Mouse (Mus musculus) midbrain, embryonic 16.5 days (tissue): ENCODE results near the gene AU041133. TPM values are rescaled to one million over a fixed set of nuclear protein-coding genes. Genes with fewer than 3 reads are reported as not detected.
A peak's percentile ranks its signal among the peaks of the same experiment; 100 is the strongest.
"Not testable (repeated sequence)": the region's sequence is repeated elsewhere in the genome, so short reads cannot be mapped to it uniquely, and the experiment has no call there.

Experiments
- ATAC-seq: fragments of 200-750 bp; cut with Nextera tagmentation; 2 replicates; pipeline ENCODE4 v1.8.0; 2017; ENCODE audit warnings: moderate TSS enrichment
- H3K27ac ChIP-seq: fragments of 300-500 bp; sonication (generic); 2 replicates; pipeline ENCODE4 v1.5.1; 2014; ENCODE audit warnings: mild to moderate bottlenecking, low read length, mixed read lengths
- H3K27me3 ChIP-seq: fragments of 300-500 bp; sonication (generic); 2 replicates; pipeline ENCODE4 v1.6.1; 2014; ENCODE audit warnings: low read depth, low read length, mixed read lengths; ENCODE audit not compliant: control insufficient read depth, insufficient read depth
- H3K36me3 ChIP-seq: fragments of 300-500 bp; sonication (generic); 2 replicates; pipeline ENCODE4 v1.6.1; 2014; ENCODE audit warnings: mild to moderate bottlenecking, low read length, moderate library complexity, mixed read lengths; ENCODE audit not compliant: control insufficient read depth, insufficient read depth
- H3K4me1 ChIP-seq: fragments of 300-500 bp; sonication (generic); 2 replicates; pipeline ENCODE4 v1.6.1; 2014; ENCODE audit warnings: mild to moderate bottlenecking, low read length, mixed read lengths; ENCODE audit not compliant: control insufficient read depth, insufficient read depth
- H3K4me2 ChIP-seq: fragments of 300-500 bp; sonication (generic); 2 replicates; pipeline ENCODE4 v1.6.1; 2014; ENCODE audit warnings: mild to moderate bottlenecking, low read length, mixed read lengths
- H3K4me3 ChIP-seq: fragments of 300-500 bp; sonication (generic); 2 replicates; pipeline ENCODE4 v1.5.1; 2014; ENCODE audit warnings: low read depth, mild to moderate bottlenecking, low read length, moderate library complexity, mixed read lengths
- H3K9ac ChIP-seq: fragments of 300-500 bp; sonication (generic); 2 replicates; pipeline ENCODE4 v1.6.1; 2014; ENCODE audit warnings: low read depth, low read length, mixed read lengths
- H3K9me3 ChIP-seq: fragments of 300-500 bp; sonication (generic); replicated peaks from 2 replicates; pipeline ENCODE4 v1.6.1; 2014; ENCODE audit warnings: mild to moderate bottlenecking, low read length, mixed read lengths; ENCODE audit not compliant: control insufficient read depth, poor library complexity, severe bottlenecking
- WGBS: fragments of 180-500 bp; shearing (Covaris S2); extraction: QIAGEN DNeasy Blood & Tissue Kit; methylation state at CpG from one replicate; pipeline ENCODE4 v1.1.7; 2014; 5-methylcytosine and 5-hydroxymethylcytosine counted together
- polyA plus RNA-seq: library from polyadenylated mRNA; unstranded; fragments of >200 nt; fragmentation: Nextera tagmentation; extraction: Ambion mirVana; gene quantifications from 2 replicates; pipeline ENCODE4 v1.2.1, GENCODE M21; 2015

Gene AU041133
- 9.8 and 11.0 TPM in 2 replicates for polyA plus RNA-seq

DNA sequence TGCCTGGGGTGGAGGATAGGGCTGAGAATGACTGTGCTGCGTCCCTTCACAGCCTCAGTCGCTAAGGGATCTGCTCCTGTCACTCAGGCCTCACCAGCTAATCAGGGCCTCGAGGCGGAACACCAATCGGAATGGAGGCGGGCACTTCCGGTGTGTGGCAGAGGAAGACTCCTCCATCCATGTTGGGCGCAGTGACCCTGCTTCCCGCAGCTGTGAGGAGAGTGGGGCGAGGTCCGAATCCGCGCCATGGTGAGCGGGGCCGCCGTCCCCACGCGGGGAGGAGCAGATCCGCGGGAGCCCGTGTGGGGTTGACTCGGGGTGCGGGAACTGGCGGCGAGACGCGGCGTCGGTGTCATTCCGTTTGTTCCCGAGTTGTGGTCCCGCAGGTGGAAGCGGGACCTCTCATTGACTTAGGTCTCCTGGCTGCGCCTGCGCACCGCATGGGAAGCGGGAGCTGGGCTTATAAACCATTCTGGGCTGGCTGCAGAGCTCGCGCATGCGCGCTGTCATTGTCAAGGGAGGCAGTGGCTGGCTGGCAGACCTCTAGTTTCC, at the start of gene AU041133:
TSS of gene AU041133 (plus strand) at position 164 of the 552 bp plus-strand sequence.
- 1% methylated on average over 41 of the region's 41 CpGs for WGBS
- H3K4me1 ChIP-seq = peaks cover 7% of the 10 kb centered on the region; the same call in 1 of the 2 replicates
- ATAC-seq = peak; percentile 100
- peak within 1 kb of the TSS; percentile 87 for H3K27ac ChIP-seq
- no peaks in the 10 kb centered on the region for H3K27me3 ChIP-seq
- peak within 1 kb of the TSS; percentile 80 for H3K9ac ChIP-seq
- peaks cover 36% of the 10 kb centered on the region for H3K9me3 ChIP-seq
- peak within 1 kb of the TSS; percentile 76 for H3K4me3 ChIP-seq
- peak within 1 kb of the TSS; percentile 58 for H3K4me2 ChIP-seq
- H3K36me3 ChIP-seq = peaks cover 7% of the 10 kb centered on the region; the same call in 1 of the 2 replicates

DNA sequence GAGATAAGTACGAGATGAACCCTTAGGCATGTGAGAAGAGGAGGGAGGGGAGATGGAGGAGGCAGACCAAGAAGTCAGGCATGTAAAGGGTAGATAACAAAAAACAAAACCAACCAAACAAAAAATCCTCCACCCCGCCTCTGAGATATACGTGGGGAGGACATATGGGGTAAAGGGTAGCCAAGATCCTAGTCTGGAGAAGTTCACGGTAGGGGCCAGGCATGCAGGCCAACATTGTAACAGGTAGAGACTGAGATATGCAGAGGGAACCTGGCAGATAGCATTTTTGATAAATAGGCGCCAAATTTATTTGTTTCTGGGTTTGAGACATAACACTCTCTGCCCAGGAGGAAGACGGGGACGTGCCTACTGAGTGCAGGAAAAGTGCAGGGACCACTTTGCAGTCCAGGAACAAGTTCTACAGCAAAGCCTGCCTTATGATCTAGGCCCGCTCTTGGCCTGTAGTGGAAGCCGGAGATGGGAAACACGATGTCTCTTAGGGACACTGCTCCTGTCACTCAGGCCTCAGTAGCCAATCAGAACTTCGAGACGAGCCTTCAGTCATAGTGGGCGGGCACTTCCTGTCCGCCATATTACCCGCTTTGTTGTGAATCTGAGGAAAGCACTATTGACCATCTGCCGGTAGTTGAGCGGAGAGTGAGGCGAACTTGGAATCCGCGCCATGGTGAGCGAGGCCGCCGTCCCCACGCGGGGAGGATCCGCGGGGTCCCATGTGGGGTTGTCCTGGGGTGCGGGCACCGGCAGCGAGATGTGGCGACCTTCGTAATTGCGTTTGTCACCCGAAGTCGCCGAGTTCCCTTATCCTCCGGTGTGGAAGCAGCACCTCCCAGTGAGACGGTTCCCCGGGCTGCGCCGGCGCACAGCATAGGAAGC, 44.8 kb upstream of the AU041133 start, which contains the start of gene BC024063:
TSS of gene BC024063 (plus strand) at position 626 of the 894 bp plus-strand sequence.
- peak; percentile 99 for ATAC-seq
- H3K27me3 ChIP-seq, H3K36me3 ChIP-seq, H3K9me3 ChIP-seq, H3K4me1 ChIP-seq: not testable (repeated sequence)
- Histone ChIP-seq H3K4me3 (peak within 1 kb of the TSS; percentile 44), H3K27ac (peak within 1 kb of the TSS; percentile 83), H3K9ac (peak within 1 kb of the TSS; percentile 64; the same call in 1 of the 2 replicates), H3K4me2 (peak within 1 kb of the TSS; percentile 50)
- 19% methylated on average over 42 of the region's 42 CpGs for WGBS

DNA sequence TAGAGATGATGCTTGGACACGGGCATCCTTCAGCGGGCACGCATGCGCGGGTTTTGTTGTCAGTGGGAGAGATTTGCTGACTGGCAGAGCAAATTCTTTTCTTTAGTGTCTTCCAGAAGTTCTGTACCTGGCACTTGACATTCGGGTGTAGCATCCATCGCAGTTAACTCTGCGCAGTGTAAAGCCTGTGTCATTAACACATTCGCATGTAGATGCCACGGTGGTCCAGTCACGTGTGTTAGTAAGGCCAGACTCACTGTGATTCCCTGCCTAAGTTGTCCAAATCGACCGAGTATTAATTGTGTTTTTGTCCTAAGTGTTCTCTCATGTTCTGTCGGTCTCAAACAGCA, 44.2 kb upstream of the AU041133 start:
- ATAC-seq = peak; percentile 59; the same call in 1 of the 2 replicates
- not testable (repeated sequence) for H3K27me3 ChIP-seq
- WGBS = 24% methylated on average over 11 of the region's 14 CpGs

DNA sequence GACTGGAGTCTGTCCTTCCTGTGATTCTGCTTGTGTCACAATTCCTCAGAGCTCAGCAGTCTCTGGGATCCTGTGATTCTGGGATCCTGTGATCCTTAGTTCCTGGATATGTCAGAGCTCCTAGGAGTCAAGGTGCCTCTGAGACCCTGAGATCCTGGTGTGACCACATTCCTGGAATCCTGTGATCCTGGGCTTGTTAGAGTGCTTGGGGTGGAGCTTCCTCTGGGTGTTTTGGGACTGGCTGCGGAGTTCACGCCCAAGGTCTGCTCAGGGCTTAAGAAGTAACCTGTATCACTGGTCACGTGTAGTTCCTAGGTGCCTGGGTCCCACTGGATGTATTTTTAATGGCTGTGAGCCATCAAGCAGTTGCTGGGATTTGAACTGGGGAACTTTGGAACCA, 10.6 kb upstream of the AU041133 start:
- Histone ChIP-seq H3K27ac (no peak overlapping the region), H3K9me3 (peaks cover 25% of the 10 kb centered on the region), H3K27me3 (no peaks in the 10 kb centered on the region), H3K4me3 (no peak overlapping the region), H3K9ac (no peak overlapping the region), H3K4me1 (no peaks in the 10 kb centered on the region), H3K4me2 (no peak overlapping the region), H3K36me3 (0 out of 2 replicates have a peak, but pooled peaks cover 3% of the 10 kb centered on the region)
- ATAC-seq = no peak
- WGBS = 87% methylated on average over 3 of the region's 3 CpGs

More for the DNA sequence above, 44.2 kb upstream of the AU041133 start:
- H3K36me3 ChIP-seq, H3K9me3 ChIP-seq, H3K4me1 ChIP-seq: not testable (repeated sequence)
- peak overlapping the region; percentile 20; the same call in 1 of the 2 replicates for H3K9ac ChIP-seq
- peak overlapping the region; percentile 83; the same call in 1 of the 2 replicates for H3K27ac ChIP-seq
- peak overlapping the region; percentile 50 for H3K4me2 ChIP-seq
- H3K4me3 ChIP-seq = peak overlapping the region; percentile 44

DNA sequence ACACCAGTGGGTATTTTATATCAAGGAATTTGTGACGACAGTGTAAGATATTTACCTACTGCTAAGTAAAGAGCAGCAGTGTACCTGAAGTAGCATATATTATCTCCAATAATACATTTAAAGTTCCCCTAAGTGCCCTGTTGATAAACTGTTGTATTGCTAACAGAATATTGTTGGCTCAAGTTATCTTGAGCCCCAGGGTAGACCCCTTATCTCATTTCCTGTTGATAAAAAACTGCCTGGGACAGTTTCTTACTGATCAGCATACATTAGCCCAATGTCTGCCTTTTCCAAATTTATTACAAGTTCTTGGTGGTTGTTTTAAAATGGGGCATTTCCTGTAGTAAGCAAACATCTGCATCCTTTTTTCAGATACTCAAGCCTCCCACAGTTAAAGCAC, 17.5 kb downstream of the AU041133 start:
- Histone ChIP-seq H3K4me1 (no peaks in the 10 kb centered on the region), H3K27me3 (no peaks in the 10 kb centered on the region), H3K9ac (no peak overlapping the region), H3K9me3 (peaks cover 40% of the 10 kb centered on the region), H3K4me3 (no peak overlapping the region), H3K36me3 (peaks cover 54% of the 10 kb centered on the region), H3K4me2 (no peak overlapping the region), H3K27ac (no peak overlapping the region)
- 97% methylated on average over 1 of the region's 1 CpGs for WGBS
- ATAC-seq = no peak

DNA sequence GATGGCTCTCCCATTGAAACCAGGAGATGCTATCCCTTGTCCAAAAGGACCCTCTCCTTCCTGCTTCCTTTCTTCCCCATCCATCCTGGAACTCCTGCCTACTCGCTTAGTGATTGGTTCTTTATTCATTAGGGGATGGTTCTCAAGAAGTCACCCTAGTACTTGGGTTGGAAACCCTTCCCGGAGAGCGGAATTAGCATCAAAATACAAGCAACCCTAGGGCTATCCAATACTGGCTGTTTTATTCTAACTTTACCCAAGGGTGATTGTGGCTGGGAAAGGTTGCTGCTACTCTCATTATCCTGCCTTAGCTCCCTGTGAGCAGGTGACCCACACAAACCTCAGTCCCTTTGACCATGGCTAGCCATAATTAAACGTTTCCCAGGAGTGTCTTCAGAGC, 19.8 kb downstream of the AU041133 start:
- no peaks in the 10 kb centered on the region for H3K27me3 ChIP-seq
- no peak overlapping the region for H3K4me3 ChIP-seq
- H3K36me3 ChIP-seq = peaks cover 68% of the 10 kb centered on the region
- 88% methylated on average over 4 of the region's 4 CpGs for WGBS
- ATAC-seq = no peak
- no peak overlapping the region for H3K9ac ChIP-seq
- no peak overlapping the region for H3K27ac ChIP-seq
- no peak overlapping the region for H3K4me2 ChIP-seq
- H3K4me1 ChIP-seq = no peaks in the 10 kb centered on the region
- peaks cover 59% of the 10 kb centered on the region for H3K9me3 ChIP-seq

DNA sequence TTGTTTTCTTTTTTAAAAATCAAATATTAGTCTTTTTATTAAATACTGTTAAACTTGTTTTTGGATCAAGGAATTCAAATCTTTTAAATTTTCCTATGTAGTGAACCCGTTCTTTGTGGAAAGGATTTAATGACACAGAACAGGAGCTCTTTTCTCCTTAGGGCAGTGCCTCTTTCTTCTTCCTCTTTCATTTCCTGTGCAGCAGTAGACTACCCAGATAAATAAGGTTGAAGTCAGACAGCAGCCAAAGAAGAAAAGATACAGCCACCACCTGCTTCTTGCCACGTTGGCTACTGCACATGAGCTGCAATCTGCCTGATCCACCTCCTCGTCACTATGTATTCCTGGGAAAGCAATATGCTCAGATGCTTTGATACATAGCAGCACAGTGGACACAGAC, 40.0 kb downstream of the AU041133 start:
- no peaks in the 10 kb centered on the region; the same call in 1 of the 2 replicates for H3K9me3 ChIP-seq
- 82% methylated on average over 3 of the region's 3 CpGs for WGBS
- H3K4me1 ChIP-seq = no peaks in the 10 kb centered on the region
- no peaks in the 10 kb centered on the region for H3K27me3 ChIP-seq
- no peak for ATAC-seq
- H3K4me3 ChIP-seq = no peak overlapping the region
- H3K27ac ChIP-seq = no peak overlapping the region
- H3K9ac ChIP-seq = no peak overlapping the region
- H3K4me2 ChIP-seq = no peak overlapping the region
- H3K36me3 ChIP-seq = no peaks in the 10 kb centered on the region

DNA sequence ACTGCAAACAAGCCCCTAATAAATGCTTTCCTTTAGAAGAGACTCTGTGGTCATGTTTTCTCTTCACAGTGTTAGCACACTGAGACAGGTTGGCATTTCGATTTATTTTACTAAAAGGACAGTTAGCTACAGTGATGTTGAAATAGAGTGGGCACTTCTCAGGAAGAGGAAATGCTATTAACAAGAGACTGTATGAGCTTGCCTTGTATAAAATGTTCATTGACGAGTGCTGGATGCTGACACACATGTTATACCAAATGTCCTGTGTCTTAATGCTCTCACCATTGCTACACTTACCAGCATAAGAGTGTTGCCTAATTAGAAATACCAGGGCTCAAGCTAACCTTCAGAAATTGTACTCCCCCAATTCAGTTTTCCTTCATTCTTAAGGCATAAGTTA, 42.0 kb downstream of the AU041133 start:
- WGBS = 85% methylated on average over 2 of the region's 2 CpGs
- no peaks in the 10 kb centered on the region; the same call in 1 of the 2 replicates for H3K9me3 ChIP-seq
- no peak overlapping the region for H3K4me2 ChIP-seq
- H3K4me3 ChIP-seq = no peak overlapping the region
- H3K4me1 ChIP-seq = no peaks in the 10 kb centered on the region
- H3K27ac ChIP-seq = no peak overlapping the region
- H3K9ac ChIP-seq = no peak overlapping the region
- H3K27me3 ChIP-seq = no peaks in the 10 kb centered on the region
- no peak for ATAC-seq
- no peaks in the 10 kb centered on the region for H3K36me3 ChIP-seq

DNA sequence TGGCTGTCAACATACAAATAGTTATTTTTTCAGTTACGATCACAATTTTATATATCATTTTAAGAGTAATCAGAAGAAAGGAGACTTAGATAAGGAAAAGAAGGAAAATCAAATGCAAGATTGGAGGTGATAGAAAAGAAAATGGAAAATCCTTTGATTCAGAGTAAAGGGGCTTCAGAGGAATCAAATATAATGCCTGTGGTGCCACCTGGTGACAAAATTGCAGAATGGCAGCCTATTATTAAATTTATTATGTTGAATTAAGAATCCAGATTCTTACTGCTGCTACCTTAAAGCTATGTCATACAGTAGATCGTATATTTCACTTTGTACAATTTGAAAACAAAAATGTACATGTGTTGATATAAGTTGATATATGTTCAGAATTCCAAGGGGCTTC, 43.0 kb downstream of the AU041133 start:
- H3K4me3 ChIP-seq = no peak overlapping the region
- no peak overlapping the region for H3K27ac ChIP-seq
- no peaks in the 10 kb centered on the region for H3K4me1 ChIP-seq
- H3K27me3 ChIP-seq = no peaks in the 10 kb centered on the region
- WGBS = 54% methylated on average over 2 of the region's 2 CpGs
- H3K36me3 ChIP-seq = no peaks in the 10 kb centered on the region
- H3K9me3 ChIP-seq = 0 out of 2 replicates have a peak, but pooled peaks cover 3% of the 10 kb centered on the region
- no peak overlapping the region for H3K9ac ChIP-seq
- no peak overlapping the region for H3K4me2 ChIP-seq
- ATAC-seq = no peak
